Mouse (Mus musculus) stomach, embryonic 16.5 days (tissue): ENCODE data around the gene Arhgef3. TPM values are rescaled to one million over a fixed set of nuclear protein-coding genes. Genes with fewer than 3 reads are reported as not detected.

Source experiments
- ATAC-seq: fragments of 200-750 bp; cut with Nextera tagmentation; 2 replicates; pipeline ENCODE4 v1.8.0; 2017; ENCODE audit warnings: moderate number of reproducible peaks, moderate TSS enrichment; ENCODE audit not compliant: insufficient read depth, low FRiP score
- H3K27ac ChIP-seq: fragments of 300-500 bp; sonication (generic); 2 replicates; pipeline ENCODE4 v1.5.1; 2014; ENCODE audit warnings: low read length
- H3K27me3 ChIP-seq: fragments of 300-500 bp; sonication (generic); 2 replicates; pipeline ENCODE4 v1.6.1; 2014; ENCODE audit warnings: low read length, control low read depth, mixed read lengths; ENCODE audit not compliant: control insufficient read depth, insufficient read depth
- H3K36me3 ChIP-seq: fragments of 300-500 bp; sonication (generic); 2 replicates; pipeline ENCODE4 v1.6.1; 2014; ENCODE audit warnings: low read length; ENCODE audit not compliant: control insufficient read depth, insufficient read depth
- H3K4me1 ChIP-seq: fragments of 300-500 bp; sonication (generic); 2 replicates; pipeline ENCODE4 v1.6.1; 2014; ENCODE audit warnings: low read length, control low read depth, mixed read lengths; ENCODE audit not compliant: control insufficient read depth, insufficient read depth
- H3K4me2 ChIP-seq: fragments of 300-500 bp; sonication (generic); 2 replicates; pipeline ENCODE4 v1.6.1; 2014; ENCODE audit warnings: low read depth, low read length, mixed read lengths
- H3K4me3 ChIP-seq: fragments of 300-500 bp; sonication (generic); replicated peaks from 2 replicates; pipeline ENCODE4 v1.5.1; 2014; ENCODE audit warnings: mild to moderate bottlenecking, low read length
- H3K9ac ChIP-seq: fragments of 300-500 bp; sonication (generic); 2 replicates; pipeline ENCODE4 v1.6.1; 2014; ENCODE audit warnings: low read length
- H3K9me3 ChIP-seq: fragments of 300-500 bp; sonication (generic); replicated peaks from 2 replicates; pipeline ENCODE4 v1.6.1; 2016; ENCODE audit warnings: low read length, control low read depth; ENCODE audit not compliant: control insufficient read depth
- WGBS: fragments of 180-500 bp; shearing (Covaris S2); extraction: QIAGEN DNeasy Blood & Tissue Kit; methylation state at CpG from one replicate; pipeline ENCODE4 v1.1.7; 2014; 5-methylcytosine and 5-hydroxymethylcytosine counted together
- polyA plus RNA-seq: library from polyadenylated mRNA; unstranded; fragments of >200 nt; fragmentation: Nextera tagmentation; extraction: Ambion mirVana; gene quantifications from 2 replicates; pipeline ENCODE4 v1.2.1, GENCODE M21; 2015

The Arhgef3 gene
- polyA plus RNA-seq, 1 experiment from 2014 or later, result 20.9 TPM

DNA sequence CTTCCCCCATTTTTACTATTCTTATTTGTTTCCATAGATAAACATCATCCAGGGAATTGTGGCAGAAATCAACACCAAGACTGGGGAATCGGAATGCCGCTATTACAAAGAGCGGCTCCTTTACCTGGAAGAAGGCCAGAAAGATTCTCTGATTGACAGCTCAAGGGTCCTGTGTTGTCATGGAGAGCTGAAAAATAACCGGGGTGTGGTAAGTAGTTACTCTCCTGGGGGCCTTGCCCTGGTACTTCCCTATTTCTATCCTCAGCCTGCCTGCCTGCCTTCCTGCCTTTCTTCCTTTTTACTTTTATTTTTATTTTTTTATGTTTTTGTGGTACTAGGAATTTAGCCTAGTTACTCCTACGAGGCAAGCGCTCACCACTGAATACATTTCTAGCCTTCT is 282.8 kb downstream of the Arhgef3 start:
- no peak overlapping the region for H3K4me3 ChIP-seq
- H3K9me3 ChIP-seq, result no peaks in the 10 kb centered on the region
- H3K9ac ChIP-seq, result no peak overlapping the region
- no peak for ATAC-seq
- 84% methylated on average over 6 of the region's 6 CpGs for WGBS
- H3K4me1 ChIP-seq, result peaks cover 3% of the 10 kb centered on the region; the same call in 1 of the 2 replicates
- no peaks in the 10 kb centered on the region for H3K27me3 ChIP-seq
- H3K36me3 ChIP-seq, result no peaks in the 10 kb centered on the region
- H3K27ac ChIP-seq, result no peak overlapping the region
- H3K4me2 ChIP-seq, result no peak overlapping the region

DNA sequence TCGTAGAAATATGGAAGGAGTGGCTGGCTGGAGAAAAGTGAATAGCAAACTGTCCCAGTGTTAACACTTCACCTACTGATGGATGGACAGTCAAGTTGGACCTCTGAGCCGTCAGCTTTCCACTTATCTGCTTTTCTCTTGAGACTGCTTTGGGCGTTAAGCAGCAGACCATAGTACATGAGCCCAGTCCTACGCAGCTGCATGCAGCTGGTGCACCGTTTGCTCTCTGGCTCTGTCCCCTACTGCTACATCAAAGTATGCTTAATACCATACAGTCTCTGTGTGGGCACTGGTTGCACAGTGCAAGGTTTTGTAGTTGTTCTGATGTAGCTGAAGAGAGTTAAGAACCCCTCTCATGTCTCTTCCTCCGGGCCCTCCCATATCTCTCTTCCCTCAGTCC is 285.8 kb downstream of the Arhgef3 start:
- no peaks in the 10 kb centered on the region for H3K36me3 ChIP-seq
- peaks cover 3% of the 10 kb centered on the region; the same call in 1 of the 2 replicates for H3K4me1 ChIP-seq
- H3K9me3 ChIP-seq, result no peaks in the 10 kb centered on the region
- no peak overlapping the region for H3K9ac ChIP-seq
- no peak overlapping the region for H3K4me3 ChIP-seq
- 59% methylated on average over 6 of the region's 6 CpGs for WGBS
- ATAC-seq, result 0 out of 2 replicates have a peak, but pooled peaks have one; percentile 30
- no peak overlapping the region for H3K4me2 ChIP-seq
- no peaks in the 10 kb centered on the region for H3K27me3 ChIP-seq
- no peak overlapping the region for H3K27ac ChIP-seq

DNA sequence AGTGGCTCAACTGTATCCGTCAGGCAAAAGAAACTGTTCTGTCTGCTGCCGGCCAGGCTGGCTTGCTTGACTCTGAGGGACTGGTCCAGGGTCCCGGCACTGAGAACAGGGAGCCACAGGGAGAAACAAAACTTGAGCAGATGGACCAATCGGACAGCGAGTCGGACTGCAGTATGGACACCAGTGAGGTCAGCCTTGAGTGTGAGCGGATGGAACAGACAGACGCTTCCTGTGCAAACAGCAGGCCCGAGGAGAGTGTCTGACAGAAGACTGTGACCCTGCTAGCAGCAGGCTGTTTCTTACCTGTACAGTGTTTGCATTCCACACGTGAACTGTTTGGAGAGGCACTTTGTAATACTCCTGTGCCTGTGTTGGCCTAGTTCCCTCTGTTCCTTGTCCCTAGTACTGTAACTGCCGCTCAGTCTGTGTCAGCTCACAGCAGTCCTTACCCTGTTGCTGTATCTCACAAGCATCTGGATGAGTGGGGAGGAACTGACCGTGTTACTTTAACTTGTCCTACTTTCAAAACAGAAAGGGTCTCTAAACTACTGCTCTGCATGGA is 287.1 kb downstream of the Arhgef3 start:
- Histone ChIP-seq H3K36me3 (no peaks in the 10 kb centered on the region), H3K4me1 (peaks cover 3% of the 10 kb centered on the region; the same call in 1 of the 2 replicates), H3K9me3 (no peaks in the 10 kb centered on the region), H3K4me2 (no peak overlapping the region), H3K9ac (no peak overlapping the region), H3K27ac (peak overlapping the region; percentile 48), H3K27me3 (no peaks in the 10 kb centered on the region), H3K4me3 (no peak overlapping the region)
- 69% methylated on average over 12 of the region's 12 CpGs for WGBS
- peak; percentile 18; the same call in 1 of the 2 replicates for ATAC-seq

DNA sequence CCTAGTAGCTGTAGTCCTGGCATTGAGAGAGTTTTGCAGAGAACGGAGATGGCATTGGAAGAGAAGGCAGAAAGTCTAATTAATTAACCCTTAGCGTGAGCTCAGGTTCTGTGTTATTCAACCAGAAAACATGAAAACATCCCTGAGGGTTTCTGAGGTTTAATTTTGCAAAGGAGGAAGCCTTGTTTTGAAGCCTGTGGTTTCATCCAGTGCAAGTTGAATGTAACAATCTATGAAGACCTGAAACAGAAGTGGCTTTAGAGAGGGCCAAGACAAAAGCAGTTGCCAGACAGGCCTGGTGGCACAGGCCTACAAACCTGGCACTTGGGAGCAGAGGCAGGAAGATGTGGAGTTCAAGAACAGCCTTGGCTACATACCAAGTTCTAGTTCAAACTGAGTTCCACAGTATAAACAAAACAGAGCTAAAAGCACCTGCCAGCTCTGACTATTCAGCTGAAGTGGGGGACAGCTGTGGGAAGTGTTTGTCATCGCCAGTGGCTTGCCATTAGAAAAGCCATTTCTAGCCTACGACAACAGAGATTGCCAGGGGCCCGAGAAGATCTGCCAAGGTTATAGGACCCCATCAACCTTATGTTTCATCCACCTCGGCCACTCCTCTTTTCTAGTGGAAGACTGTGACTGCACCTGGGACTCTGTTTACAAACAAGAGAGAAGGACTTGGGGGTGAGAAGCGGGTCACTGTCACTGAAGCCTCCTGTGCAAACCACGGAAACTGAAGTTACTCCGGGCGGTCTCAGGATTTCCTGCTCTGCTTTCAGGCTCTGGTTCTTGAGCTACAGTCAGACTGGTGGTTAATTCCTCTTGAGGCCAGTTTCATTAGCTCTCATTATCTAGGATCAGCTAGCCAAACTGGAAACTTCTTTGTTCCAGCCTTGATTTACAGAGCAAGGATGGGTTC is 287.9 kb downstream of the Arhgef3 start:
- H3K9me3 ChIP-seq, result no peaks in the 10 kb centered on the region
- WGBS, result 61% methylated on average over 10 of the region's 10 CpGs
- no peak overlapping the region for H3K4me3 ChIP-seq
- no peaks in the 10 kb centered on the region for H3K27me3 ChIP-seq
- ATAC-seq, result no peak
- no peak overlapping the region for H3K4me2 ChIP-seq
- H3K36me3 ChIP-seq, result no peaks in the 10 kb centered on the region
- peaks cover 3% of the 10 kb centered on the region; the same call in 1 of the 2 replicates for H3K4me1 ChIP-seq
- H3K9ac ChIP-seq, result no peak overlapping the region
- peak overlapping the region; percentile 48 for H3K27ac ChIP-seq

DNA sequence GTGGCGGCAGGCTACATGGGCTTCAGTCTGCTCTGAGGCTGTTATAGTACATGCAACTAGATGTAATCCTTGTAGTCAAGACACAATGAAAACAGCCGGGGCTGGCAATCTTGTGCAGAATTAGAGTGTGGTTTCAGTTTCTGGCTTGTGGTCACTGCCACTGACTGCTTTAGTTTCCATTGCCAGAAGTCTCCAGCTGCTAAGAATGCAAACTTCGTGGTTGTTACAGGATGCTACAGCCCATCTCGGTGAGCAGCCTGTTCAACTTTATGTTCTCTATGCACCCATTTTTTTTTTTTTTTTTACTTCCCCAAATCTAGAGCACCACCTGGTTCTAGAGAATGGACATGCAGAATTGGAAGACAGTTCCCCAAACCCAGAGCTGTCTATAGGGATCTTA is 290.8 kb downstream of the Arhgef3 start:
- no peaks in the 10 kb centered on the region for H3K27me3 ChIP-seq
- no peak overlapping the region for H3K27ac ChIP-seq
- ATAC-seq, result no peak
- no peak overlapping the region for H3K4me3 ChIP-seq
- H3K9me3 ChIP-seq, result 0 out of 2 replicates have a peak, but pooled peaks cover 5% of the 10 kb centered on the region
- WGBS, result 79% methylated on average over 4 of the region's 4 CpGs
- H3K4me1 ChIP-seq, result 0 out of 2 replicates have a peak, but pooled peaks cover 3% of the 10 kb centered on the region
- no peak overlapping the region for H3K9ac ChIP-seq
- no peaks in the 10 kb centered on the region for H3K36me3 ChIP-seq
- no peak overlapping the region for H3K4me2 ChIP-seq

DNA sequence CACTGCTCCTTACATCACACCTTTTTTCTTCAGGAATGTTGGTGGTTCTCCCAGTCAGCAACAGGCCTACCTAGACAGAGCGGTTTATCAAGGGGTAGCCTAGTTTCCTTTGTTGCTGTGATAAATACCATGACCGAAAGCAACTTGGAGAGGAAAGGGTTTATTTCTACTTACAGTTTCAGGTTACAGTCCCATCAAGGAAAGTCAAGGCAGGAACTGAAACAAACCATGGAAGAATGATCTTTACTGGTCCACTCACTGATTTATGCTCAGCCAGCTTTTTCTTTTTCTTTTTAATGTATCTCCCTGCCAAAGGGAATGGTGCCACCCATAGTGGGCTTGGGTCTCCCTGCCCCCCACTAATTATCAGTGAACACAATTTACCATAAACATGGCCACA is 291.2 kb downstream of the Arhgef3 start:
- WGBS, result 93% methylated on average over 2 of the region's 2 CpGs
- Histone ChIP-seq H3K36me3 (no peaks in the 10 kb centered on the region), H3K27me3 (no peaks in the 10 kb centered on the region), H3K9me3 (0 out of 2 replicates have a peak, but pooled peaks cover 5% of the 10 kb centered on the region), H3K4me3 (no peak overlapping the region), H3K4me1 (0 out of 2 replicates have a peak, but pooled peaks cover 3% of the 10 kb centered on the region), H3K4me2 (no peak overlapping the region), H3K27ac (no peak overlapping the region), H3K9ac (no peak overlapping the region)
- ATAC-seq, result no peak

DNA sequence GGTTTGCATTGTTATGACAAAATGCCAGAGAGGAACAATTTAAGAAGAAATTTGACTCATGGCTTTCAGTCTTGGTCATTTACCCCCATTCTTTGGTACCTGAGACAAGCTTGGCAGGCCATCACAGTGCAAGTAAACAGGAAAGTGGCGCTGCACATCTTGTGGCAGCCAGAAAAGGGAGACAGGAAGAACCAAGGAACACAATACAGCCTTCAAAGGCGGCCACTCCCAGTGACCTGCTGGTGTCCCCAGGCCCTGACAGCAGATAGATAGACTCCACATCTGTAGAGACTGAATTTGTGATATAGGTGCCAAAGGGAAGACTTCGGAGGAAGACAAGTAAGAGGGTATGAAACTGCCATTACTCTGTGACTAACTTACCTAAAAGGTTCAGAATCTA is 293.5 kb downstream of the Arhgef3 start:
- Histone ChIP-seq H3K4me1 (no peaks in the 10 kb centered on the region), H3K4me3 (no peak overlapping the region), H3K9me3 (0 out of 2 replicates have a peak, but pooled peaks cover 5% of the 10 kb centered on the region), H3K4me2 (no peak overlapping the region), H3K27me3 (no peaks in the 10 kb centered on the region), H3K9ac (no peak overlapping the region), H3K27ac (no peak overlapping the region), H3K36me3 (no peaks in the 10 kb centered on the region)
- 87% methylated on average over 3 of the region's 3 CpGs for WGBS
- no peak for ATAC-seq

DNA sequence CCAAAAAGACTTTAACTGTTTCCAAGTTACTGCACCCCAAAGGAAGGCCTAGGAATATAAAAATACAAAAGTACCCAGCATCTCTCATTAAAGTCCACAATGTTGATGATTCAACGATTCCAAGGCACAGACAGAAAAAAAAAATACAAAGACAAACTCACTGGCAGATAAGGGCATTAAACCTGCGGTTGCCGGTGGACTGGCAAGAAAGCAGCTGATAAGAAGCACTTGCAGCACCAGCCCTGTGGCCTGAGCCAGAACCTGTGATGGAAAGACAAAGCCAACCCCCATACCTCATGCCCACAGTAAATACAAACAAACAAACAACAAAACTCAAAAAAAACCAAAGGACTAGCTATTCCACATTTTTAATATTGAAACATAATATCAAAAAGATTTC is 295.0 kb downstream of the Arhgef3 start:
- H3K4me2 ChIP-seq, result no peak overlapping the region
- no peaks in the 10 kb centered on the region for H3K27me3 ChIP-seq

DNA sequence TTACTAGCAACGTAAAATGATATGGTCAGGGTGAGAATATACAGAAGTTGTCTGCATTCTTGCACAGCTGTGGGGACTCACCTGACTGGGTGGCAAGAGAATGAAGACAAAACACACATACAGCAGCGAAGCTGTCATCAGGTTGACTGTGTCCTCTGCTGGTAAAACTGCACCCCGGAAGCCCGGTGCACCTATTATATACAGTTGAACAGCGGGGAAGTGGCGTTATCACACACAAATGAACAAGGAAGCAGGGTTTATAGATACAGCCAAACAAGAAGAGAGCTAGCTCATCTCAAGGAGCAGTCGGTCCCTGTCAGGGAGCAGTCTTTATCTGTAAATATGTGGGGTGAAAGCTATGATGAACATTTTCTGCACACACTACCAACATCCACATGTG is 296.8 kb downstream of the Arhgef3 start:
- Histone ChIP-seq H3K4me3 (no peak overlapping the region), H3K9me3 (0 out of 2 replicates have a peak, but pooled peaks cover 5% of the 10 kb centered on the region), H3K4me2 (no peak overlapping the region), H3K4me1 (no peaks in the 10 kb centered on the region), H3K36me3 (no peaks in the 10 kb centered on the region), H3K9ac (no peak overlapping the region), H3K27me3 (no peaks in the 10 kb centered on the region), H3K27ac (no peak overlapping the region)
- WGBS, result 79% methylated on average over 7 of the region's 7 CpGs
- no peak for ATAC-seq

More for the DNA sequence above, 295.0 kb downstream of the Arhgef3 start:
- no peaks in the 10 kb centered on the region for H3K36me3 ChIP-seq
- ATAC-seq, result no peak
- 0 out of 2 replicates have a peak, but pooled peaks cover 5% of the 10 kb centered on the region for H3K9me3 ChIP-seq
- no peaks in the 10 kb centered on the region for H3K4me1 ChIP-seq
- H3K4me3 ChIP-seq, result no peak overlapping the region
- WGBS, result 65% methylated on average over 3 of the region's 3 CpGs
- no peak overlapping the region for H3K9ac ChIP-seq
- H3K27ac ChIP-seq, result no peak overlapping the region
